Mouse (Mus musculus): ENCODE data around the gene Dcakd. TPM values are rescaled to one million over a fixed set of nuclear protein-coding genes. Genes with fewer than 3 reads are reported as not detected.

Dcakd gene
- 185 and 198 TPM in 2 replicates for polyA plus RNA-seq (2014; fragmentation: Nextera tagmentation; extraction: Ambion mirVana)

- 0% methylated on average over 36 of the region's 36 CpGs for WGBS
- H3K4me2 ChIP-seq (replicated peaks; ENCODE audit: low read depth, low read length) = peak within 1 kb of the TSS; percentile 72
- H3K27ac ChIP-seq (ENCODE audit: low read length) = peak within 1 kb of the TSS; percentile 48; the same call in 1 of the 2 replicates
- H3K9ac ChIP-seq (replicated peaks; ENCODE audit: low read depth, low read length) = peak within 1 kb of the TSS; percentile 70
- no peaks in the 10 kb centered on the region for H3K9me3 ChIP-seq (ENCODE audit: control insufficient read depth, low read depth, low read length)
- peaks cover 14% of the 10 kb centered on the region; the same call in 1 of the 2 replicates for H3K4me1 ChIP-seq (ENCODE audit: control insufficient read depth, insufficient read depth, low read length)
- ATAC-seq (ENCODE audit: insufficient number of reproducible peaks, insufficient read depth, low FRiP score, low read depth) = peak; percentile 98
- no peaks in the 10 kb centered on the region for H3K27me3 ChIP-seq (ENCODE audit: control insufficient read depth, insufficient read depth, low read length)
- H3K4me3 ChIP-seq (ENCODE audit: low read depth, low read length) = peak within 1 kb of the TSS; percentile 71
- peaks cover 7% of the 10 kb centered on the region; the same call in 1 of the 2 replicates for H3K36me3 ChIP-seq (ENCODE audit: control insufficient read depth, insufficient read depth, low read length)
Measured at GRCm38 (mm10) chr11:103028176-103028891, at the start of gene Dcakd, which contains the start of gene Nmt1. Dcakd (minus strand) TSS chr11:103028333. Nmt1 (plus strand) TSS chr11:103028190.

GRCm38 (mm10) chr11:103076581-103076980, 48.4 kb upstream of the Dcakd start:
- Histone ChIP-seq H3K4me3 (ENCODE audit: low read depth, low read length) (no peak overlapping the region), H3K27ac (ENCODE audit: low read length) (no peak overlapping the region), H3K9me3 (ENCODE audit: control insufficient read depth, low read depth, low read length) (no peaks in the 10 kb centered on the region), H3K27me3 (ENCODE audit: control insufficient read depth, insufficient read depth, low read length) (peaks cover 13% of the 10 kb centered on the region), H3K36me3 (ENCODE audit: control insufficient read depth, insufficient read depth, low read length) (no peaks in the 10 kb centered on the region; the same call in 1 of the 2 replicates), H3K4me1 (ENCODE audit: control insufficient read depth, insufficient read depth, low read length) (0 out of 2 replicates have a peak, but pooled peaks cover 9% of the 10 kb centered on the region), H3K4me2 (replicated peaks; ENCODE audit: low read depth, low read length) (no peak overlapping the region), H3K9ac (replicated peaks; ENCODE audit: low read depth, low read length) (no peak overlapping the region)
- WGBS = 78% methylated on average over 8 of the region's 8 CpGs
- ATAC-seq (ENCODE audit: insufficient number of reproducible peaks, insufficient read depth, low FRiP score, low read depth) = no peak

GRCm38 (mm10) chr11:103076010-103076409, 47.9 kb upstream of the Dcakd start:
- WGBS = 90% methylated on average over 7 of the region's 7 CpGs
- Histone ChIP-seq H3K27me3 (ENCODE audit: control insufficient read depth, insufficient read depth, low read length) (peaks cover 9% of the 10 kb centered on the region), H3K9ac (replicated peaks; ENCODE audit: low read depth, low read length) (no peak overlapping the region), H3K4me2 (replicated peaks; ENCODE audit: low read depth, low read length) (no peak overlapping the region), H3K4me1 (ENCODE audit: control insufficient read depth, insufficient read depth, low read length) (0 out of 2 replicates have a peak, but pooled peaks cover 9% of the 10 kb centered on the region), H3K27ac (ENCODE audit: low read length) (no peak overlapping the region), H3K36me3 (ENCODE audit: control insufficient read depth, insufficient read depth, low read length) (peaks cover 1% of the 10 kb centered on the region; the same call in 1 of the 2 replicates), H3K4me3 (ENCODE audit: low read depth, low read length) (no peak overlapping the region), H3K9me3 (ENCODE audit: control insufficient read depth, low read depth, low read length) (no peaks in the 10 kb centered on the region)
- ATAC-seq (ENCODE audit: insufficient number of reproducible peaks, insufficient read depth, low FRiP score, low read depth) = no peak

GRCm38 (mm10) chr11:103074796-103075323, 46.7 kb upstream of the Dcakd start:
- WGBS = 25% methylated on average over 10 of the region's 10 CpGs
- Histone ChIP-seq H3K4me1 (ENCODE audit: control insufficient read depth, insufficient read depth, low read length) (no peaks in the 10 kb centered on the region), H3K4me3 (ENCODE audit: low read depth, low read length) (no peak overlapping the region), H3K9ac (replicated peaks; ENCODE audit: low read depth, low read length) (no peak overlapping the region), H3K4me2 (replicated peaks; ENCODE audit: low read depth, low read length) (no peak overlapping the region), H3K36me3 (ENCODE audit: control insufficient read depth, insufficient read depth, low read length) (peaks cover 5% of the 10 kb centered on the region; the same call in 1 of the 2 replicates), H3K27ac (ENCODE audit: low read length) (no peak overlapping the region), H3K27me3 (ENCODE audit: control insufficient read depth, insufficient read depth, low read length) (no peaks in the 10 kb centered on the region), H3K9me3 (ENCODE audit: control insufficient read depth, low read depth, low read length) (no peaks in the 10 kb centered on the region)
- no peak for ATAC-seq (ENCODE audit: insufficient number of reproducible peaks, insufficient read depth, low FRiP score, low read depth)

- no peak for ATAC-seq (ENCODE audit: insufficient number of reproducible peaks, insufficient read depth, low FRiP score, low read depth)
Measured at GRCm38 (mm10) chr11:103074121-103074650, 46.1 kb upstream of the Dcakd start.

GRCm38 (mm10) chr11:103073671-103074070, 45.5 kb upstream of the Dcakd start:
- no peak for ATAC-seq (ENCODE audit: insufficient number of reproducible peaks, insufficient read depth, low FRiP score, low read depth)
- Histone ChIP-seq H3K27ac (ENCODE audit: low read length) (no peak overlapping the region), H3K27me3 (ENCODE audit: control insufficient read depth, insufficient read depth, low read length) (no peaks in the 10 kb centered on the region), H3K4me3 (ENCODE audit: low read depth, low read length) (no peak overlapping the region), H3K9me3 (ENCODE audit: control insufficient read depth, low read depth, low read length) (no peaks in the 10 kb centered on the region), H3K4me2 (replicated peaks; ENCODE audit: low read depth, low read length) (no peak overlapping the region), H3K36me3 (ENCODE audit: control insufficient read depth, insufficient read depth, low read length) (peaks cover 11% of the 10 kb centered on the region), H3K4me1 (ENCODE audit: control insufficient read depth, insufficient read depth, low read length) (no peaks in the 10 kb centered on the region), H3K9ac (replicated peaks; ENCODE audit: low read depth, low read length) (no peak overlapping the region)
- WGBS = 83% methylated on average over 7 of the region's 7 CpGs

More at GRCm38 (mm10) chr11:103074121-103074650, 46.1 kb upstream of the Dcakd start:
- Histone ChIP-seq H3K9ac (replicated peaks; ENCODE audit: low read depth, low read length) (no peak overlapping the region), H3K9me3 (ENCODE audit: control insufficient read depth, low read depth, low read length) (no peaks in the 10 kb centered on the region), H3K27ac (ENCODE audit: low read length) (no peak overlapping the region), H3K4me1 (ENCODE audit: control insufficient read depth, insufficient read depth, low read length) (no peaks in the 10 kb centered on the region), H3K4me2 (replicated peaks; ENCODE audit: low read depth, low read length) (no peak overlapping the region), H3K4me3 (ENCODE audit: low read depth, low read length) (no peak overlapping the region), H3K36me3 (ENCODE audit: control insufficient read depth, insufficient read depth, low read length) (peaks cover 6% of the 10 kb centered on the region), H3K27me3 (ENCODE audit: control insufficient read depth, insufficient read depth, low read length) (no peaks in the 10 kb centered on the region)
- WGBS = 62% methylated on average over 10 of the region's 10 CpGs

- Histone ChIP-seq H3K9me3 (ENCODE audit: control insufficient read depth, low read depth, low read length) (no peaks in the 10 kb centered on the region), H3K36me3 (ENCODE audit: control insufficient read depth, insufficient read depth, low read length) (peaks cover 39% of the 10 kb centered on the region), H3K27ac (ENCODE audit: low read length) (no peak overlapping the region), H3K4me3 (ENCODE audit: low read depth, low read length) (no peak overlapping the region), H3K4me2 (replicated peaks; ENCODE audit: low read depth, low read length) (no peak overlapping the region), H3K9ac (replicated peaks; ENCODE audit: low read depth, low read length) (no peak overlapping the region), H3K4me1 (ENCODE audit: control insufficient read depth, insufficient read depth, low read length) (no peaks in the 10 kb centered on the region), H3K27me3 (ENCODE audit: control insufficient read depth, insufficient read depth, low read length) (no peaks in the 10 kb centered on the region)
- ATAC-seq (ENCODE audit: insufficient number of reproducible peaks, insufficient read depth, low FRiP score, low read depth) = no peak
- 86% methylated on average over 10 of the region's 10 CpGs for WGBS
Measured at GRCm38 (mm10) chr11:103070322-103070880, 42.3 kb upstream of the Dcakd start.

GRCm38 (mm10) chr11:103069731-103070130, 41.6 kb upstream of the Dcakd start:
- 98% methylated on average over 2 of the region's 2 CpGs for WGBS
- Histone ChIP-seq H3K4me2 (replicated peaks; ENCODE audit: low read depth, low read length) (no peak overlapping the region), H3K9me3 (ENCODE audit: control insufficient read depth, low read depth, low read length) (no peaks in the 10 kb centered on the region), H3K4me3 (ENCODE audit: low read depth, low read length) (no peak overlapping the region), H3K36me3 (ENCODE audit: control insufficient read depth, insufficient read depth, low read length) (peaks cover 44% of the 10 kb centered on the region), H3K27ac (ENCODE audit: low read length) (no peak overlapping the region), H3K27me3 (ENCODE audit: control insufficient read depth, insufficient read depth, low read length) (no peaks in the 10 kb centered on the region), H3K4me1 (ENCODE audit: control insufficient read depth, insufficient read depth, low read length) (no peaks in the 10 kb centered on the region), H3K9ac (replicated peaks; ENCODE audit: low read depth, low read length) (no peak overlapping the region)
- ATAC-seq (ENCODE audit: insufficient number of reproducible peaks, insufficient read depth, low FRiP score, low read depth) = no peak

All from stomach, embryonic 14.5 days (tissue).